Mouse (Mus musculus) embryonic facial prominence, embryonic 11.5 days (tissue): Measurements from ENCODE around the gene Synpo2. TPM values are rescaled to one million over a fixed set of nuclear protein-coding genes. Genes with fewer than 3 reads are reported as not detected.

ENCODE experiments used
- ATAC-seq: fragments of 200-750 bp; cut with Nextera tagmentation; replicated peaks from 2 replicates; pipeline ENCODE4 v1.8.0; 2017; ENCODE audit warnings: low read depth; ENCODE audit not compliant: insufficient number of reproducible peaks, low FRiP score, low TSS enrichment
- DNase-seq: peaks from one replicate; pipeline ENCODE4 v3.0.0-alpha.2; 2015; ENCODE audit warnings: low spot score
- H3K27ac ChIP-seq: fragments of 300-500 bp; sonication (generic); replicated peaks from 2 replicates; pipeline ENCODE4 v1.5.1; 2014; ENCODE audit warnings: mild to moderate bottlenecking, low read depth, low read length, control low read depth
- H3K27me3 ChIP-seq: fragments of 300-500 bp; sonication (generic); 2 replicates; pipeline ENCODE4 v1.6.1; 2014; ENCODE audit warnings: mild to moderate bottlenecking, low read length, moderate library complexity, mixed read lengths; ENCODE audit not compliant: control insufficient read depth, insufficient read depth
- H3K36me3 ChIP-seq: fragments of 300-500 bp; sonication (generic); replicated peaks from 2 replicates; pipeline ENCODE4 v1.6.1; 2014; ENCODE audit warnings: low read depth, mild to moderate bottlenecking, low read length, moderate library complexity, mixed read lengths; ENCODE audit not compliant: control insufficient read depth, insufficient read depth
- H3K4me1 ChIP-seq: fragments of 300-500 bp; sonication (generic); 2 replicates; pipeline ENCODE4 v1.6.1; 2014; ENCODE audit warnings: low read length, mixed read lengths; ENCODE audit not compliant: control insufficient read depth, insufficient read depth
- H3K4me2 ChIP-seq: fragments of 300-500 bp; sonication (generic); 2 replicates; pipeline ENCODE4 v1.6.1; 2014; ENCODE audit warnings: low read depth, mild to moderate bottlenecking, control low read depth, low read length, moderate library complexity
- H3K4me3 ChIP-seq: fragments of 300-500 bp; sonication (generic); 2 replicates; pipeline ENCODE4 v1.5.1; 2014; ENCODE audit warnings: low read depth, low read length, control low read depth
- H3K9ac ChIP-seq: fragments of 300-500 bp; sonication (generic); replicated peaks from 2 replicates; pipeline ENCODE4 v1.6.1; 2014; ENCODE audit warnings: mild to moderate bottlenecking, control low read depth, low read length
- H3K9me3 ChIP-seq: fragments of 300-500 bp; sonication (generic); replicated peaks from 2 replicates; pipeline ENCODE4 v1.6.1; 2016; ENCODE audit warnings: mild to moderate bottlenecking, low read length, inconsistent platforms, mixed read lengths; ENCODE audit not compliant: control insufficient read depth
- WGBS: fragments of 180-500 bp; shearing (Covaris S2); extraction: QIAGEN DNeasy Blood & Tissue Kit; methylation state at CpG from one replicate; pipeline ENCODE4 v1.1.7; 2014; 5-methylcytosine and 5-hydroxymethylcytosine counted together
- polyA plus RNA-seq: library from polyadenylated mRNA; unstranded; fragments of >200 nt; fragmentation: Nextera tagmentation; extraction: Ambion mirVana; gene quantifications from 2 replicates; pipeline ENCODE4 v1.2.1, GENCODE M21; 2014

The Synpo2 gene
- polyA plus RNA-seq, 1 experiment from 2014 or later, result 6.5 TPM

GRCm38 (mm10) chr3:123075034-123075433 lies 160.9 kb downstream of the Synpo2 start:
- Histone ChIP-seq H3K9me3 (no peaks in the 10 kb centered on the region), H3K27ac (no peak overlapping the region), H3K4me3 (no peak overlapping the region), H3K36me3 (no peaks in the 10 kb centered on the region), H3K27me3 (no peaks in the 10 kb centered on the region), H3K4me1 (no peaks in the 10 kb centered on the region), H3K4me2 (no peak overlapping the region), H3K9ac (no peak overlapping the region)
- ATAC-seq (no peak), DNase-seq (no peak)

GRCm38 (mm10) chr3:123073351-123073750 lies 162.6 kb downstream of the Synpo2 start:
- ATAC-seq (no peak), DNase-seq (no peak)
- H3K27ac ChIP-seq, result no peak overlapping the region

GRCm38 (mm10) chr3:123072472-123072871 lies 163.5 kb downstream of the Synpo2 start:
- DNase-seq (no peak), ATAC-seq (no peak)
- WGBS, result no CpG with 5 or more reads among the region's 1 CpGs
- H3K9ac ChIP-seq, result no peak overlapping the region
- H3K4me2 ChIP-seq, result no peak overlapping the region
- H3K36me3 ChIP-seq, result no peaks in the 10 kb centered on the region
- no peaks in the 10 kb centered on the region for H3K4me1 ChIP-seq
- H3K4me3 ChIP-seq, result no peak overlapping the region
- H3K27me3 ChIP-seq, result no peaks in the 10 kb centered on the region
- H3K27ac ChIP-seq, result no peak overlapping the region
- no peaks in the 10 kb centered on the region for H3K9me3 ChIP-seq

More at GRCm38 (mm10) chr3:123073351-123073750, 162.6 kb downstream of the Synpo2 start:
- H3K9ac ChIP-seq, result no peak overlapping the region
- no peak overlapping the region for H3K4me2 ChIP-seq
- H3K27me3 ChIP-seq, result no peaks in the 10 kb centered on the region
- H3K4me1 ChIP-seq, result no peaks in the 10 kb centered on the region
- H3K36me3 ChIP-seq, result no peaks in the 10 kb centered on the region
- no peak overlapping the region for H3K4me3 ChIP-seq
- no peaks in the 10 kb centered on the region for H3K9me3 ChIP-seq

- no peak overlapping the region for H3K9ac ChIP-seq
- 86% methylated on average over 1 of the region's 1 CpGs for WGBS
- no peak overlapping the region for H3K4me2 ChIP-seq
- no peaks in the 10 kb centered on the region for H3K9me3 ChIP-seq
- no peaks in the 10 kb centered on the region for H3K27me3 ChIP-seq
- no peaks in the 10 kb centered on the region for H3K4me1 ChIP-seq
- no peak overlapping the region for H3K4me3 ChIP-seq
- no peak overlapping the region for H3K27ac ChIP-seq
- no peak for DNase-seq
- no peaks in the 10 kb centered on the region for H3K36me3 ChIP-seq
- ATAC-seq, result no peak
Observed at GRCm38 (mm10) chr3:123070996-123071395, 165.0 kb downstream of the Synpo2 start.

GRCm38 (mm10) chr3:123066836-123067235 lies 169.1 kb downstream of the Synpo2 start:
- H3K9ac ChIP-seq, result no peak overlapping the region
- no peak overlapping the region for H3K4me2 ChIP-seq
- 94% methylated on average over 7 of the region's 7 CpGs for WGBS
- H3K27me3 ChIP-seq, result no peaks in the 10 kb centered on the region
- H3K36me3 ChIP-seq, result no peaks in the 10 kb centered on the region
- no peaks in the 10 kb centered on the region for H3K4me1 ChIP-seq
- H3K9me3 ChIP-seq, result no peaks in the 10 kb centered on the region
- no peak overlapping the region for H3K4me3 ChIP-seq
- ATAC-seq (no peak), DNase-seq (no peak)
- H3K27ac ChIP-seq, result no peak overlapping the region

GRCm38 (mm10) chr3:123065466-123065865 lies 170.5 kb downstream of the Synpo2 start:
- Histone ChIP-seq H3K27me3 (no peaks in the 10 kb centered on the region), H3K4me2 (no peak overlapping the region), H3K36me3 (no peaks in the 10 kb centered on the region), H3K4me1 (no peaks in the 10 kb centered on the region), H3K27ac (no peak overlapping the region), H3K4me3 (no peak overlapping the region), H3K9me3 (no peaks in the 10 kb centered on the region), H3K9ac (no peak overlapping the region)
- no peak for DNase-seq
- ATAC-seq, result no peak
- 84% methylated on average over 5 of the region's 5 CpGs for WGBS

- DNase-seq (no peak), ATAC-seq (no peak)
- Histone ChIP-seq H3K4me2 (no peak overlapping the region), H3K4me3 (no peak overlapping the region), H3K9me3 (no peaks in the 10 kb centered on the region), H3K9ac (no peak overlapping the region), H3K36me3 (no peaks in the 10 kb centered on the region), H3K27me3 (no peaks in the 10 kb centered on the region), H3K27ac (no peak overlapping the region), H3K4me1 (no peaks in the 10 kb centered on the region)
- WGBS, result 16% methylated on average over 5 of the region's 5 CpGs
Observed at GRCm38 (mm10) chr3:123064186-123064585, 171.8 kb downstream of the Synpo2 start.

- no peaks in the 10 kb centered on the region for H3K9me3 ChIP-seq
- no peaks in the 10 kb centered on the region for H3K27me3 ChIP-seq
- WGBS, result 80% methylated on average over 2 of the region's 2 CpGs
- no peak overlapping the region for H3K4me3 ChIP-seq
- H3K36me3 ChIP-seq, result no peaks in the 10 kb centered on the region
- DNase-seq, result no peak
- no peak for ATAC-seq
- H3K4me1 ChIP-seq, result no peaks in the 10 kb centered on the region
- H3K9ac ChIP-seq, result no peak overlapping the region
- no peak overlapping the region for H3K4me2 ChIP-seq
- no peak overlapping the region for H3K27ac ChIP-seq
Observed at GRCm38 (mm10) chr3:123061931-123062330, 174.0 kb downstream of the Synpo2 start.
